Mouse (Mus musculus) stomach, postnatal 0 days (tissue): Measurements from ENCODE around the gene Galntl6. TPM values are rescaled to one million over a fixed set of nuclear protein-coding genes. Genes with fewer than 3 reads are reported as not detected.

Experiments used
- ATAC-seq: fragments of 200-750 bp; cut with Nextera tagmentation; 2 replicates; pipeline ENCODE4 v1.8.0; 2017; ENCODE audit not compliant: low FRiP score, low TSS enrichment
- DNase-seq: peaks from one replicate; pipeline ENCODE4 v3.0.0-alpha.2; 2016; ENCODE audit warnings: low spot score
- H3K27ac ChIP-seq: fragments of 300-500 bp; sonication (generic); replicated peaks from 2 replicates; pipeline ENCODE4 v1.5.1; 2014; ENCODE audit warnings: mild to moderate bottlenecking, control low read depth
- H3K27me3 ChIP-seq: fragments of 300-500 bp; sonication (generic); 2 replicates; pipeline ENCODE4 v1.6.1; 2014; ENCODE audit warnings: low read length; ENCODE audit not compliant: control insufficient read depth, insufficient read depth
- H3K36me3 ChIP-seq: fragments of 300-500 bp; sonication (generic); 2 replicates; pipeline ENCODE4 v1.6.1; 2014; ENCODE audit warnings: low read length, mixed read lengths; ENCODE audit not compliant: control insufficient read depth, insufficient read depth
- H3K4me1 ChIP-seq: fragments of 300-500 bp; sonication (generic); replicated peaks from 2 replicates; pipeline ENCODE4 v1.6.1; 2014; ENCODE audit warnings: antibody characterized with exemption; ENCODE audit not compliant: control insufficient read depth, insufficient read depth
- H3K4me2 ChIP-seq: fragments of 300-500 bp; sonication (generic); replicated peaks from 2 replicates; pipeline ENCODE4 v1.6.1; 2014; ENCODE audit warnings: low read depth, mild to moderate bottlenecking, control low read depth, moderate library complexity
- H3K4me3 ChIP-seq: fragments of 300-500 bp; sonication (generic); 2 replicates; pipeline ENCODE4 v1.5.1; 2014; ENCODE audit warnings: low read depth, low read length, control low read depth
- H3K9ac ChIP-seq: fragments of 300-500 bp; sonication (generic); 2 replicates; pipeline ENCODE4 v1.6.1; 2014; ENCODE audit warnings: mild to moderate bottlenecking, low read length, control low read depth, mixed read lengths
- H3K9me3 ChIP-seq: fragments of 300-500 bp; sonication (generic); 2 replicates; pipeline ENCODE4 v1.6.1; 2016; ENCODE audit warnings: low read length; ENCODE audit not compliant: control insufficient read depth
- CTCF ChIP-seq: IDR thresholded peaks from 2 replicates; pipeline ENCODE4 v1.5.1; 2016; ENCODE audit warnings: antibody characterized with exemption, low read depth, mild to moderate bottlenecking, moderate library complexity
- EP300 ChIP-seq: optimal IDR thresholded peaks from 2 replicates; pipeline ENCODE3; 2016; ENCODE audit warnings: antibody characterized with exemption
- WGBS: fragments of 180-500 bp; shearing (Covaris S2); extraction: QIAGEN DNeasy Blood & Tissue Kit; methylation state at CpG from one replicate; pipeline ENCODE4 v1.1.7; 2014; 5-methylcytosine and 5-hydroxymethylcytosine counted together
- polyA plus RNA-seq: library from polyadenylated mRNA; unstranded; fragments of >200 nt; fragmentation: Nextera tagmentation; extraction: Ambion mirVana; gene quantifications from 2 replicates; pipeline ENCODE4 v1.2.1, GENCODE M21; 2015

Galntl6 gene
- polyA plus RNA-seq, 1 experiment from 2014 or later: 3.8 TPM

GRCm38 (mm10) chr8:58189694-58190093 is 722.7 kb downstream of the Galntl6 start:
- H3K4me2 ChIP-seq: no peak overlapping the region
- H3K36me3 ChIP-seq: no peaks in the 10 kb centered on the region
- 76% methylated on average over 1 of the region's 1 CpGs for WGBS
- no peaks in the 10 kb centered on the region for H3K4me1 ChIP-seq
- no peak for ATAC-seq
- H3K9me3 ChIP-seq: no peaks in the 10 kb centered on the region
- no peak overlapping the region for H3K27ac ChIP-seq
- no peak for DNase-seq
- TF ChIP-seq EP300 (no peak), CTCF (no peak)
- no peaks in the 10 kb centered on the region for H3K27me3 ChIP-seq
- no peak overlapping the region for H3K4me3 ChIP-seq
- H3K9ac ChIP-seq: no peak overlapping the region

GRCm38 (mm10) chr8:58146961-58147360 is 765.5 kb downstream of the Galntl6 start:
- Histone ChIP-seq H3K4me1 (no peaks in the 10 kb centered on the region), H3K27ac (no peak overlapping the region), H3K9me3 (no peaks in the 10 kb centered on the region), H3K4me2 (no peak overlapping the region), H3K4me3 (no peak overlapping the region), H3K27me3 (no peaks in the 10 kb centered on the region), H3K9ac (no peak overlapping the region), H3K36me3 (no peaks in the 10 kb centered on the region)
- peak; percentile 25 for DNase-seq
- WGBS: 7% methylated on average over 1 of the region's 1 CpGs
- no peak for ATAC-seq
- TF ChIP-seq EP300 (no peak), CTCF (peak; percentile 77)

- no peak overlapping the region for H3K4me2 ChIP-seq
- no peaks in the 10 kb centered on the region for H3K36me3 ChIP-seq
- H3K9me3 ChIP-seq: no peaks in the 10 kb centered on the region
- H3K9ac ChIP-seq: no peak overlapping the region
- H3K4me1 ChIP-seq: no peaks in the 10 kb centered on the region
- ATAC-seq: no peak
- H3K27me3 ChIP-seq: no peaks in the 10 kb centered on the region
- no peak overlapping the region for H3K4me3 ChIP-seq
- 72% methylated on average over 4 of the region's 4 CpGs for WGBS
- no peak for DNase-seq
- TF ChIP-seq CTCF: no peak
- no peak for TF ChIP-seq EP300
- H3K27ac ChIP-seq: no peak overlapping the region
These were observed 825.7 kb downstream of the Galntl6 start for GRCm38 (mm10) chr8:58086733-58087132.

GRCm38 (mm10) chr8:58084931-58085330 is 827.5 kb downstream of the Galntl6 start:
- TF ChIP-seq EP300 (no peak), CTCF (no peak)
- 90% methylated on average over 6 of the region's 6 CpGs for WGBS
- DNase-seq: no peak

GRCm38 (mm10) chr8:58081715-58082114 is 830.7 kb downstream of the Galntl6 start:
- ATAC-seq (no peak), DNase-seq (no peak)
- Histone ChIP-seq H3K9ac (no peak overlapping the region), H3K4me3 (no peak overlapping the region), H3K36me3 (no peaks in the 10 kb centered on the region), H3K4me2 (no peak overlapping the region), H3K27ac (no peak overlapping the region), H3K9me3 (no peaks in the 10 kb centered on the region), H3K4me1 (no peaks in the 10 kb centered on the region), H3K27me3 (no peaks in the 10 kb centered on the region)
- TF ChIP-seq CTCF: no peak
- TF ChIP-seq EP300: no peak
- WGBS: 68% methylated on average over 5 of the region's 5 CpGs

More at GRCm38 (mm10) chr8:58084931-58085330, 827.5 kb downstream of the Galntl6 start:
- no peak for ATAC-seq
- no peak overlapping the region for H3K27ac ChIP-seq
- H3K4me2 ChIP-seq: no peak overlapping the region
- H3K4me1 ChIP-seq: no peaks in the 10 kb centered on the region
- no peak overlapping the region for H3K9ac ChIP-seq
- H3K36me3 ChIP-seq: no peaks in the 10 kb centered on the region
- H3K9me3 ChIP-seq: no peaks in the 10 kb centered on the region
- no peak overlapping the region for H3K4me3 ChIP-seq
- H3K27me3 ChIP-seq: no peaks in the 10 kb centered on the region

GRCm38 (mm10) chr8:58074611-58075010 is 837.8 kb downstream of the Galntl6 start:
- Histone ChIP-seq H3K4me1 (no peaks in the 10 kb centered on the region), H3K9ac (no peak overlapping the region), H3K36me3 (no peaks in the 10 kb centered on the region), H3K27ac (no peak overlapping the region), H3K4me3 (no peak overlapping the region), H3K9me3 (no peaks in the 10 kb centered on the region), H3K4me2 (no peak overlapping the region), H3K27me3 (no peaks in the 10 kb centered on the region)
- WGBS: 47% methylated on average over 4 of the region's 4 CpGs
- DNase-seq: no peak
- ATAC-seq: no peak
- TF ChIP-seq CTCF: no peak
- TF ChIP-seq EP300: no peak
